Mouse (Mus musculus) gastrocnemius, postnatal 10 days (tissue): ENCODE results near the gene Zfp462. TPM values are rescaled to one million over a fixed set of nuclear protein-coding genes. Genes with fewer than 3 reads are reported as not detected.

ENCODE experiments used
- DNase-seq: peaks from one replicate; pipeline ENCODE4 v3.0.0; 2021; ENCODE audit warnings: mixed read lengths
- total RNA-seq, 2 experiments: library from RNA; stranded (reverse); gene quantifications; 2 replicates each; pipeline ENCODE4 v1.2.3; 2021

Zfp462 gene
- total RNA-seq, 2 experiments from 2014 or later = 24.0 to 39.0 TPM

- DNase-seq = no peak
Measured at GRCm38 (mm10) chr4:55047266-55047665, 102.4 kb downstream of the Zfp462 start.

GRCm38 (mm10) chr4:55049938-55050610, 105.2 kb downstream of the Zfp462 start:
- no peak for DNase-seq

- DNase-seq = no peak
Measured at GRCm38 (mm10) chr4:55051345-55051744, 106.5 kb downstream of the Zfp462 start.

- DNase-seq = no peak
Measured at GRCm38 (mm10) chr4:55052686-55053085, 107.8 kb downstream of the Zfp462 start.

- DNase-seq = no peak
Measured at GRCm38 (mm10) chr4:55057666-55058455, 113.0 kb downstream of the Zfp462 start.

GRCm38 (mm10) chr4:55058901-55059300, 114.1 kb downstream of the Zfp462 start:
- DNase-seq = no peak

GRCm38 (mm10) chr4:55066341-55067170, 121.7 kb downstream of the Zfp462 start:
- no peak for DNase-seq

- no peak for DNase-seq
Measured at GRCm38 (mm10) chr4:55071535-55071934, 126.7 kb downstream of the Zfp462 start.

GRCm38 (mm10) chr4:55077133-55077889, 132.5 kb downstream of the Zfp462 start:
- no peak for DNase-seq

- no peak for DNase-seq
Measured at GRCm38 (mm10) chr4:55077902-55078716, 133.3 kb downstream of the Zfp462 start.

GRCm38 (mm10) chr4:55079056-55079455, 134.2 kb downstream of the Zfp462 start:
- DNase-seq = no peak

GRCm38 (mm10) chr4:55084080-55084688, 139.3 kb downstream of the Zfp462 start:
- DNase-seq = no peak

GRCm38 (mm10) chr4:55088153-55088552, 143.3 kb downstream of the Zfp462 start:
- no peak for DNase-seq

- no peak for DNase-seq
Measured at GRCm38 (mm10) chr4:55088922-55089321, 144.1 kb downstream of the Zfp462 start.

GRCm38 (mm10) chr4:55097157-55097556, 152.3 kb downstream of the Zfp462 start:
- DNase-seq = no peak

GRCm38 (mm10) chr4:55098366-55098765, 153.5 kb downstream of the Zfp462 start:
- no peak for DNase-seq

GRCm38 (mm10) chr4:55100851-55101250, 156.0 kb downstream of the Zfp462 start:
- DNase-seq = no peak

- no peak for DNase-seq
Measured at GRCm38 (mm10) chr4:55101601-55102000, 156.8 kb downstream of the Zfp462 start.

- no peak for DNase-seq
Measured at GRCm38 (mm10) chr4:55102382-55102781, 157.5 kb downstream of the Zfp462 start.

- no peak for DNase-seq
Measured at GRCm38 (mm10) chr4:55103575-55103974, 158.7 kb downstream of the Zfp462 start.
